Mouse (Mus musculus) intestine, embryonic 16.5 days (tissue): ENCODE measurements at regions not wholly inside any gene's neighbourhood (a gene's known extent, or its start where the extent isn't known, plus 50 kb on each side); places are given as distances from the start of the nearest gene placed in this dataset.

ENCODE experiments used
- ATAC-seq: fragments of 200-750 bp; cut with Nextera tagmentation; 2 replicates; pipeline ENCODE4 v1.8.0; 2017; ENCODE audit warnings: moderate TSS enrichment, moderate library complexity
- H3K27ac ChIP-seq: fragments of 300-500 bp; sonication (generic); 2 replicates; pipeline ENCODE4 v1.5.1; 2014; ENCODE audit warnings: mild to moderate bottlenecking, low read length
- H3K27me3 ChIP-seq: fragments of 300-500 bp; sonication (generic); replicated peaks from 2 replicates; pipeline ENCODE4 v1.6.1; 2014; ENCODE audit warnings: low read length, control low read depth, mixed read lengths; ENCODE audit not compliant: control insufficient read depth, insufficient read depth
- H3K36me3 ChIP-seq: fragments of 300-500 bp; sonication (generic); 2 replicates; pipeline ENCODE4 v1.6.1; 2014; ENCODE audit warnings: low read length, control low read depth; ENCODE audit not compliant: control insufficient read depth, insufficient read depth
- H3K4me1 ChIP-seq: fragments of 300-500 bp; sonication (generic); 2 replicates; pipeline ENCODE4 v1.6.1; 2014; ENCODE audit warnings: low read length, control low read depth, mixed read lengths; ENCODE audit not compliant: control insufficient read depth, insufficient read depth
- H3K4me2 ChIP-seq: fragments of 300-500 bp; sonication (generic); 2 replicates; pipeline ENCODE4 v1.6.1; 2014; ENCODE audit warnings: low read depth, low read length, control low read depth
- H3K4me3 ChIP-seq: fragments of 300-500 bp; sonication (generic); 2 replicates; pipeline ENCODE4 v1.5.1; 2014; ENCODE audit warnings: mild to moderate bottlenecking, low read length
- H3K9ac ChIP-seq: fragments of 300-500 bp; sonication (generic); 2 replicates; pipeline ENCODE4 v1.6.1; 2014; ENCODE audit warnings: low read depth, low read length
- H3K9me3 ChIP-seq: fragments of 300-500 bp; sonication (generic); 2 replicates; pipeline ENCODE4 v1.6.1; 2016; ENCODE audit warnings: low read length, control low read depth; ENCODE audit not compliant: control insufficient read depth
- WGBS: fragments of 180-500 bp; shearing (Covaris S2); extraction: QIAGEN DNeasy Blood & Tissue Kit; methylation state at CpG from one replicate; pipeline ENCODE4 v1.1.7; 2014; 5-methylcytosine and 5-hydroxymethylcytosine counted together

- Histone ChIP-seq H3K4me3 (no peak overlapping the region), H3K27me3 (no peaks in the 10 kb centered on the region), H3K4me2 (no peak overlapping the region), H3K4me1 (peaks cover 14% of the 10 kb centered on the region; the same call in 1 of the 2 replicates), H3K9me3 (no peaks in the 10 kb centered on the region), H3K27ac (no peak overlapping the region), H3K36me3 (no peaks in the 10 kb centered on the region), H3K9ac (no peak overlapping the region)
- 80% methylated on average over 1 of the region's 1 CpGs for WGBS
- no peak for ATAC-seq
Measured at GRCm38 (mm10) chr8:34529452-34529851, 417.9 kb upstream of the Gm10131 start.

DNA sequence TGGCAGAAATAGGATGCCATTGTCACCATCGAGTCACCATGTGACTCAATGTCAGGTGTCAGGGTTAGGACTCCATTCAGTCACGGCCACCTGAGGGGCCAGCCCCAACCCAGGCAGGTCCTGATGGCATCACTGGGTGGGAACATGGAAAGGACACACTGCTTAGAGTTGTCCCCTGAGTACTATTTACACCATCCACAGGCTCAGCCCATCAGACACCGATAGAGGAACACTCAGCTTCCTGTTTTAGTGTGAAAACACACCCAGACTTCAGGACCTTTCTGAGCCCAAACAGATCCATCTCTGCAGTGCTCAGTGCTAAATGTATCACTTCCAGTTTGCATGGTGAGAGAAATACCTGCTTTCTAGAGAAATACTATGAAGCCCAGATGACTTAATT lies 416.7 kb upstream of the Gm10131 start:
- no peak for ATAC-seq

DNA sequence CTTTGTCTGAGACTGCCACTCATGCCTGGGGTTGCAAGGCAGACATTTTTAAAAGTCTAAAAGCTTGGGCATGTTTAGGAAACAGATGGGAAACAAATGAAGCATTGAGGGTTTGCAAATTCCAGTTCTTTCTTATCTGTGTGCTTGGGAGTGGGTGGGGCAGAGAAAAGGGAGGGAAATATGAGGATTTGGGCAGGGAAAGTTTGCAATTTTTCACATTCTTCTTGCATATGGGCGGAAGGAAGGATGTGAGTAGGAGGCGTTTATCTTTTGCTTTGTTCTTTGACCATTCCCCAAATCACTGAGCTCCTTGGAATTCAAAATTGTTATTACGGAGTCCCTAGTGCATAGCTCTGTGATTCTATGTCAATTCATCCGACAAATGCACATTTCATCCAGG lies 413.7 kb upstream of the Gm10131 start:
- Histone ChIP-seq H3K36me3 (no peaks in the 10 kb centered on the region), H3K27ac (no peak overlapping the region), H3K4me1 (peaks cover 7% of the 10 kb centered on the region; the same call in 1 of the 2 replicates), H3K27me3 (no peaks in the 10 kb centered on the region), H3K9me3 (no peaks in the 10 kb centered on the region), H3K4me2 (no peak overlapping the region), H3K9ac (no peak overlapping the region), H3K4me3 (no peak overlapping the region)
- 46% methylated on average over 4 of the region's 4 CpGs for WGBS
- no peak for ATAC-seq

More for the DNA sequence above, 416.7 kb upstream of the Gm10131 start:
- Histone ChIP-seq H3K9ac (no peak overlapping the region), H3K27ac (no peak overlapping the region), H3K4me3 (no peak overlapping the region), H3K27me3 (no peaks in the 10 kb centered on the region), H3K4me1 (peaks cover 14% of the 10 kb centered on the region; the same call in 1 of the 2 replicates), H3K4me2 (no peak overlapping the region), H3K36me3 (no peaks in the 10 kb centered on the region), H3K9me3 (no peaks in the 10 kb centered on the region)
- WGBS, result 79% methylated on average over 3 of the region's 3 CpGs

- H3K27ac ChIP-seq, result no peak overlapping the region
- peaks cover 3% of the 10 kb centered on the region; the same call in 1 of the 2 replicates for H3K4me1 ChIP-seq
- no peak overlapping the region for H3K9ac ChIP-seq
- no peaks in the 10 kb centered on the region for H3K27me3 ChIP-seq
- H3K9me3 ChIP-seq, result no peaks in the 10 kb centered on the region
- no peak overlapping the region for H3K4me2 ChIP-seq
- no peaks in the 10 kb centered on the region for H3K36me3 ChIP-seq
- no peak overlapping the region for H3K4me3 ChIP-seq
- ATAC-seq, result no peak
- WGBS, result 59% methylated on average over 3 of the region's 3 CpGs
Measured at GRCm38 (mm10) chr8:34523849-34524248, 412.3 kb upstream of the Gm10131 start.

DNA sequence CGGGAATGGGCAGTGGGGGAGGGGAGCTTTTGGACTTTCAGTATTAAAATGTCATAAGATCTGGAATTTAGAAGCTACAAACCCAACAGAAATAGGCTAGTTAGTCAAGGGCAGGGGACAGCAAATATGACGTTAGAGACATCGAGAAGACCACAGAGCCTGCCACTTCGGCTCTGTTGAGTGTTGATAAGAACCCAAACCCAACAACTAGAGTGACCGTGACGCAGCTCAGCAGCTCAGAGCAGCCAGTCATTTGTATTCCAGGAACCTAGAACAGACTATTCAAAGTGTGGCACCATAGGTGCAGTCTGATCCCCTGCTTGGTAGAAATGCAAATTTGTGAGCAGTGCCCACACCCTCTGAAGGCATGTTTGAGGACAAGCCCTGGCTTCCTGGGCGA lies 409.8 kb upstream of the Gm10131 start:
- H3K9me3 ChIP-seq, result no peaks in the 10 kb centered on the region
- 85% methylated on average over 7 of the region's 7 CpGs for WGBS
- H3K4me1 ChIP-seq, result peaks cover 3% of the 10 kb centered on the region; the same call in 1 of the 2 replicates
- H3K4me2 ChIP-seq, result no peak overlapping the region
- no peak overlapping the region for H3K27ac ChIP-seq
- H3K36me3 ChIP-seq, result no peaks in the 10 kb centered on the region
- no peak for ATAC-seq
- H3K9ac ChIP-seq, result no peak overlapping the region
- no peak overlapping the region for H3K4me3 ChIP-seq
- H3K27me3 ChIP-seq, result no peaks in the 10 kb centered on the region

DNA sequence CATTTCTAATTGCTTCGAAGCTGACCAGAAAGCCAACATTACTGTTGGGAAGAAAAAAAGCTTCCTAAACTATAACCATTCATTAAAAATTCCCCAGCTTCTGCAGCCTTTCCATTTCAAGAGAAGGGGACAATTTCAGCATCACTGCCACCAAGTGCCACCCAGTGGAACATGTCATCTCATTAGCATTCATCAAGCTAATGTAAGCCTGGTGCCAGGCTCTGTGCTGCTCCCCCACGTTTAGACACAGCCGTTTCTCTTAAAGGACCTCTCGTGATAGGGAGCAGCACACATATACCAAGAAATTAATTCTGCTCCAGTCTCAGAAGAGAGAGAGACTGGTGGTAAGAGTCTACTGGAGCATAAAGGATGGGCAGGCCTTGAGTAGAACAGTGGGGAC lies 409.1 kb upstream of the Gm10131 start:
- Histone ChIP-seq H3K9me3 (no peaks in the 10 kb centered on the region), H3K4me2 (no peak overlapping the region), H3K4me3 (no peak overlapping the region), H3K36me3 (no peaks in the 10 kb centered on the region), H3K4me1 (peaks cover 3% of the 10 kb centered on the region; the same call in 1 of the 2 replicates), H3K27ac (no peak overlapping the region), H3K9ac (no peak overlapping the region), H3K27me3 (no peaks in the 10 kb centered on the region)
- no peak for ATAC-seq
- 60% methylated on average over 4 of the region's 4 CpGs for WGBS

DNA sequence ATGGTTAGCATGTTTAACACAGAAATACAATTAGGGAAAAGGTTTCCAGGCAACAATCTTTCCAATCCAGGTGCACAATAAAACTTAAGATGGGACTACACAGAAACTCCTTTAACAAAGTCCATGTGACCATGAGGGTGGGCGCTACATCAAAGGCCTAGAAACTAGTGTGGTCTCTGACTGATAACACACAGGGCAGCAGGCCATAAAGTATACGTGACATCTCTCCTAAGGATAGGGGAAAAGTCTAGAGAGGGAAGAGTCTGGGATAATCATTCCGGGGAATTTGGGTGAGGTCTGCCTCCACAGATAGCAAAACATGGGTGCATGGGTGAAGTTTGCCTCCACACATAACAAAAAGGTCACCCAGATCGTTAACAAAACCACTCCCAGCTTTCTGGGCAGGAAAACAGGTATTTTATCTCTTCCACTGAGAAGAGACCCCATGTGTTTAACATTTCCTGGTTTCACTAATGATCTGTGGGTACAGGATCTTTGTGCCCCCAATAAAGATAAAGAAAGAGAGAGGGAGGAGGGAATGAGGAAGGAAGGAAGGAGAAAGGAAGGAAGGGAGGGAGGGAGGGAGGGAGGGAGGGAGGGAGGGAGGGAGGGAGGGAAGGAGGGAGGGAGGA lies 402.0 kb upstream of the Gm10131 start:
- WGBS, result 34% methylated on average over 4 of the region's 4 CpGs
- ATAC-seq, result peak; percentile 96
- Histone ChIP-seq H3K4me3 (no peak overlapping the region), H3K4me1 (no peaks in the 10 kb centered on the region), H3K36me3 (no peaks in the 10 kb centered on the region), H3K27ac (no peak overlapping the region), H3K27me3 (no peaks in the 10 kb centered on the region), H3K4me2 (no peak overlapping the region), H3K9me3 (no peaks in the 10 kb centered on the region), H3K9ac (no peak overlapping the region)

DNA sequence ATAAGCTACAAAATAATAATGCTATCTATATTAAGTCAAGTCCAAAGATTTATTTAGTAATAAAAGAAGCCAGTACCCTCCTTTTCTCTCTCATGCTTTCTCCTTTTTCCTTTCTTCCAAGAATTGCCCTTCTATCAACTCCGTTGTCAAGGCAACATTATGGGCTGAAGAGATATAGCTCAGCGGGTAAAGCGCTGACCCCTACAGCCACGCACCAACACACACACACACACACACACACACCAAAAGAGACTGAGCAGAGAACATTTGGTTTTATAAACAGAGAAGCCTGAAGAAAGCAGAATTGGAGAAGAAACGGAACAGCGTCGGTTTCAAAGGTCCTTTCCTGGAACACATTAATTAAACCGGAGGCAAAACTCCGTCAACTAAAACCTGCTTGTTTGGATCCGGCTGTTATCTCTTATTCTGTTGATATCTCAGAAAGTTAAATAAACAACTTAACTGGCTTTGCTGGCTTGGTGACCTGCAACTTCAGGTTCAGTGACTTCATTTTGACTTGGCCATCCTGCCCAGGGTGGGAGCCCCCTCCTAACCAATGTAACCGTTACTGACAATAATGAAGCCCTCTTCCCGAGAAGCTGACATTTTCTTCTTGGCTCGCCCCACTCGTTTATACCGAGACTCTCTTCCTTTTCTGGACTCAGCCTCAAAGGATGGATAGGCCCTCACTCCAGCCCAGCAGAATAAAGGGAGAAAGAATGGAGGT lies 394.5 kb upstream of the Gm10131 start:
- no peaks in the 10 kb centered on the region for H3K27me3 ChIP-seq
- H3K4me2 ChIP-seq, result peak overlapping the region; percentile 9; the same call in 1 of the 2 replicates
- no peak for ATAC-seq
- no peak overlapping the region for H3K4me3 ChIP-seq
- H3K9me3 ChIP-seq, result no peaks in the 10 kb centered on the region
- peaks cover 4% of the 10 kb centered on the region for H3K4me1 ChIP-seq
- H3K36me3 ChIP-seq, result no peaks in the 10 kb centered on the region
- 29% methylated on average over 15 of the region's 15 CpGs for WGBS
- no peak overlapping the region for H3K9ac ChIP-seq
- no peak overlapping the region for H3K27ac ChIP-seq

GRCm38 (mm10) chr8:34505102-34505501 lies 393.6 kb upstream of the Gm10131 start:
- peaks cover 4% of the 10 kb centered on the region for H3K4me1 ChIP-seq
- H3K9ac ChIP-seq, result no peak overlapping the region
- no peaks in the 10 kb centered on the region for H3K9me3 ChIP-seq
- 83% methylated on average over 7 of the region's 7 CpGs for WGBS
- H3K27me3 ChIP-seq, result no peaks in the 10 kb centered on the region
- no peak overlapping the region for H3K4me2 ChIP-seq
- H3K36me3 ChIP-seq, result no peaks in the 10 kb centered on the region
- H3K4me3 ChIP-seq, result no peak overlapping the region
- H3K27ac ChIP-seq, result no peak overlapping the region
- ATAC-seq, result no peak
